Mouse (Mus musculus) gastrocnemius, postnatal 25 days (tissue): ENCODE data around the gene Il5ra. TPM values are rescaled to one million over a fixed set of nuclear protein-coding genes. Genes with fewer than 3 reads are reported as not detected.

Experiments used
- DNase-seq: peaks from one replicate; pipeline ENCODE4 v3.0.0; 2022
- total RNA-seq, 2 experiments: library from RNA; stranded (reverse); gene quantifications; 1 replicate in 1 of 2; 2 replicates in 1 of 2; pipeline ENCODE4 v1.2.3; 2021

Il5ra gene
- total RNA-seq, 2 experiments from 2014 or later: not detected

- DNase-seq: no peak
These were observed 10.6 kb downstream of the Il5ra start for GRCm38 (mm10) chr6:106738229-106738628.

DNA sequence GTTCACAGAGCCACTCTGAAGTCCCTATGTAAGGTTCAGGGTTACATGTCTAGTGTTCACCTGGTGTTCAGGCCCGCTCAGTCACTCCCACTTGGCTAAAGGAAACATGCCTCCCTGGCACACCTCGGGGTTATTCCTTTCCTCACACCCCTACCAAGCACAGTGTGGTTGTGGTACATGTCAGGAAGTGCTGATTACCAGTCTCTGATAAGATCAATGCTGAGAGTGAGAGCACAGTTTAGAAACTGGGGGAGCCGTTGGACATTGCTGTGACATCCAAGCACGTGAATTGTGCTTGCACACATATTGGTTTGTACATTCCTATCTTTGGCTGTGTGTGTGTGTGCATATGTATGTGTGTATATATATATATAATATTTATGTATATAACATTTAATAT lies 16.3 kb downstream of the Il5ra start:
- DNase-seq: no peak

DNA sequence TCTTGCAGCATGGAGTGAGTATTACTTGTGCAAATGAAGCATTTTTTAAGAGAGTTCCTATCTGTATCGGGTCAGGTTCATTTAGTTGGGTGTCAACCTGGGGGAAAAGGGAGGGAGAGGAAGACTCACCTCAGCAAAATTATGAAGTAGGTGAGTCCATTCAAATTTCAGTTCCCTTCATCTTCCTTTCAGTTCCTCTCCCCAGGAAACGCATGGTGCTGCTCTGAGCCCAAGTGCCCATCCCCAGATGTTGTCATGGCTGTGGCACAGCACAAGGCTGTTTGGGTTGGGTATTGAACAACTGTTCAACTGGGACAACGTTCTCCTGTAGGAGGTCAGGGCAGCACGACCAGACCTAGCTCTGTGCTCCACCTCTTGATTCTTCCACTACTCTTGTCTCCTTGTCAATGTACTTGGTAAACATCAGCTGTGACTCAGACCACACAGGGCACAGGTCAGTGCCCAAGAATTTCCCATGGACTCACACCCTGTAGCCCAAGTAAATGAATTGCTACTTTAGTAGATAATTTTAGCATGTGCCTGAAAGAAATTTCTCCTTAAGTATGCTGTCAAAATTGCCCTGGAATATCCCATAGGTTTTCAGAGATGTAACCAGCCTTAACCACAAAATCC lies 19.0 kb downstream of the Il5ra start:
- DNase-seq: no peak

- DNase-seq: no peak
These were observed 21.1 kb downstream of the Il5ra start for GRCm38 (mm10) chr6:106727703-106728102.

DNA sequence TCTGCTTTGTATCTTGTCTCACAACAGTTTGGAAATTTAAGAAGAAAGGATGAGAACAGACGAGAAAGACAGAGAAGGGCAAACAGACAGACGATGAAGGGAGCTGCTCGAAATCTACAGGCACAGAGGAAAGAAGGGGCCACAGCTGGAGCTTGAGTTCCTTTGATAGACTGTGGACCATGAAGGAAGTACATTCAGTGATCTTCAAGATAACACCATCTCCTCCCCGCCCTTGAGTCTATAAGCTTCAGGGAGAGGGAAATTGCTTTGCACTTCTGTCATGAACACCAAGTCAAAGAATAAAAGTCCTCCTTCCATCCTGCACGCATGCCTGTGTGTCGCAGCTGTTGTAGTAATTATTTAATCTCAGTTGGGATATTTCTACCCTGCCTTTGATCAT lies 22.8 kb downstream of the Il5ra start:
- DNase-seq: no peak

- DNase-seq: no peak
These were observed 23.2 kb downstream of the Il5ra start for GRCm38 (mm10) chr6:106725642-106726041.

DNA sequence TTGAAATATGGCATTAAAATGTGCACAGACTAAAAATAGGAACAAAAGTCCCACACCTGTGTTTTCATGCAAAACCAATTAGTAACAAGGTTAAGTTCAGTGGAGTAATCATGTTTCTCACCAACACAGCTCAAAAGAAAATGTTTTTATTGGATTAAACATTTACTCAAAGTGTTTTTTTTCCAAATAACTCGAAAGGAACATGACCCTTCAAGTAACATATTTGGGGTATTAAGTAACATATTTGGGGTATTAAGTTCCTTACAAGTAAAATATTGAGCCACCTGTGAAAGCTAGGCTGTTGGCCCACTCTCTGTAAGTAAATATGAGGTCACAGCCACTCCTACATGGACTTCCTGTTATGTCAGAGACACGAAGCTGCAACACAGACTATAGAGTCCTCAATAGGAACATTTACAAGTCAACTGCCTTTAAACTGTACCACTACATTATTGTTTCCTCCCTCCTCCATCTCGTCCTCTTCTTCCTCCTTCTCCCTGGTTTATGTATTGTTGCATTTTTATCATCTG lies 43.3 kb downstream of the Il5ra start:
- DNase-seq: no peak

- no peak for DNase-seq
These were observed 46.9 kb downstream of the Il5ra start for GRCm38 (mm10) chr6:106701931-106702330.

DNA sequence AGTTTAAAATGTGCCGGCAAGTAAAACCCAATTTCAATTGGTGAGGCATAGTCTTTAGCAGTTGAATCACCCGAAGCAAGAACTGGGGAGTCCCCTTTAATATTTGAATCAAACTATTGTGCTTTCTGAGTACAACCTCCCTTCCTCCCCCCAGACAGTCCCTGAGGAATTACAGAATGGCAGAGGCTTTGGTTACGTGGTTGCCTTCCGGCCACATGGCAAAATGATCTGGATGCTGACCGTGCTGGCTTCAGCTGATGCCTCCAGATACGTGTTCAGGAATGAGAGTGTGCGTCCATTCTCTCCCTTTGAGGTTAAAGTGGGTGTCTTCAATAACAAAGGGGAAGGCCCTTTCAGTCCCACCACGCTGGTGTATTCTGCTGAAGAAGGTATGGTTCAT lies 73.3 kb downstream of the Il5ra start:
- DNase-seq: no peak

DNA sequence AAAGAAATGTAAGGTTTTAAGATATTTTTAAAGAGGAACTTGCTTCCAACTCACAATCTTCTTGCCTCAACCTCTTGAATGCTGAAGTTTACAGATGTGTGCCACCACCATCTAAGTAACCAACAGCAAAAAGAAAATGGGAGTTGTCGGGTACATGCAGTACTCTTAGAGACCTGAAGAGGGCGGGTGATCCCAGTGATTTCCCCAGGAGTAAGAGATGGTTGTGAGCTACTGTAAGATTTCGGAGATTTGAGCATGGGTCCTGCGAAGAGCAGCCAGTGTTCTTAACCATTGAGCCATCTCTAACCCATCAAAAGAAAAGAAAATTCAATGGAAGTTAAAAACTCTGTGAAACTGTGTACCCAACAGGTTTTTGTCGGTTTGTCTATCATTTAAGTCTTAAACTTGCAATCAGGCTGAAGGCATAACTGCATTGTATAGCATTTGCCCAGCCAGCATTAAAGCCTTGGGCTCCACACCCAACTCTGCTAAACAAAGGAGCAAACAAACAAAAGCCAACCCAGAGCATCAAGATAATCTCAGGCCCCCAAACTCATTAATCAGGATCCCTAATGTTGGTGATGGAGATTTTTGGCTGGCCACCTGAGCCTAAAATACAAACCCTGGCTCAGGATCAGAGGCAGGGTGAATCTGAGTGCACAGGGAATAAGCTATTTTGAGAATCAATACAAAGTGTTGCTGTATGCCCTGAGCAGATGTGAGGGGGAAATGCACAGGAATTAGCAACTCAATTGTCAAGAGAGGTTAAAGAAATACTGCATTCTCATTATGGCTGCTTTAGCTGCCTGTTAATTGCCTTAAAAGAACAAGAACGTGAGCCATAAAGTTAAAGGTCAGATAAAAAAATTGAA lies 84.8 kb downstream of the Il5ra start:
- DNase-seq: no peak

Other genes with a start within 250 kb of the Il5ra start
- 10 to 100 TPM; 19.9 to 20.6 TPM for gene Trnt1, start 20.1 kb upstream of the Il5ra start, total RNA-seq
- gene Crbn, start 51.0 kb upstream of the Il5ra start, total RNA-seq: 10 to 100 TPM; 33.6 to 36.4 TPM